Mouse (Mus musculus) limb, embryonic 13.5 days (tissue): ENCODE results near the gene Hspb8. TPM values are rescaled to one million over a fixed set of nuclear protein-coding genes. Genes with fewer than 3 reads are reported as not detected.

ENCODE experiments used
- ATAC-seq: fragments of 200-750 bp; cut with Nextera tagmentation; 2 replicates; pipeline ENCODE4 v1.8.0; 2017; ENCODE audit warnings: low read depth, moderate number of reproducible peaks, moderate TSS enrichment; ENCODE audit not compliant: low FRiP score
- H3K27ac ChIP-seq: fragments of 300-500 bp; sonication (generic); 2 replicates; pipeline ENCODE4 v1.5.1; 2015; ENCODE audit warnings: inconsistent platforms, mild to moderate bottlenecking, moderate library complexity
- H3K27me3 ChIP-seq: fragments of 300-500 bp; sonication (generic); 2 replicates; pipeline ENCODE4 v1.6.1; 2015; ENCODE audit warnings: mild to moderate bottlenecking, inconsistent platforms
- H3K36me3 ChIP-seq: fragments of 300-500 bp; sonication (generic); 2 replicates; pipeline ENCODE4 v1.6.1; 2015; ENCODE audit warnings: inconsistent platforms, mild to moderate bottlenecking, moderate library complexity
- H3K4me1 ChIP-seq: fragments of 300-500 bp; sonication (generic); 2 replicates; pipeline ENCODE4 v1.6.1; 2015; ENCODE audit warnings: inconsistent platforms
- H3K4me2 ChIP-seq: fragments of 300-500 bp; sonication (generic); replicated peaks from 2 replicates; pipeline ENCODE4 v1.6.1; 2015; ENCODE audit warnings: inconsistent platforms, mild to moderate bottlenecking, moderate library complexity
- H3K4me3 ChIP-seq: fragments of 300-500 bp; sonication (generic); 2 replicates; pipeline ENCODE4 v1.5.1; 2015; ENCODE audit warnings: moderate library complexity, mild to moderate bottlenecking, inconsistent platforms
- H3K9ac ChIP-seq: fragments of 300-500 bp; sonication (generic); 2 replicates; pipeline ENCODE4 v1.6.1; 2015; ENCODE audit warnings: mild to moderate bottlenecking, inconsistent platforms
- H3K9me3 ChIP-seq: fragments of 300-500 bp; sonication (generic); 2 replicates; pipeline ENCODE4 v1.6.1; 2016; ENCODE audit warnings: inconsistent platforms
- WGBS: fragments of 180-500 bp; shearing (Covaris S2); methylation state at CpG from one replicate; pipeline ENCODE4 v1.1.7; 2015; 5-methylcytosine and 5-hydroxymethylcytosine counted together
- polyA plus RNA-seq: library from polyadenylated mRNA; unstranded; fragments of >200 nt; fragmentation: Nextera tagmentation; extraction: Ambion mirVana; gene quantifications from 2 replicates; pipeline ENCODE4 v1.2.1, GENCODE M21; 2015

Gene Hspb8
- polyA plus RNA-seq = 13.5 and 13.8 TPM in 2 replicates

GRCm38 (mm10) chr5:116422699-116423201 lies at the start of gene Hspb8:
Hspb8 (minus strand) TSS chr5:116422864.
- H3K27ac ChIP-seq = peak within 1 kb of the TSS; percentile 73
- under 1% methylated on average over 18 of the region's 20 CpGs for WGBS

DNA sequence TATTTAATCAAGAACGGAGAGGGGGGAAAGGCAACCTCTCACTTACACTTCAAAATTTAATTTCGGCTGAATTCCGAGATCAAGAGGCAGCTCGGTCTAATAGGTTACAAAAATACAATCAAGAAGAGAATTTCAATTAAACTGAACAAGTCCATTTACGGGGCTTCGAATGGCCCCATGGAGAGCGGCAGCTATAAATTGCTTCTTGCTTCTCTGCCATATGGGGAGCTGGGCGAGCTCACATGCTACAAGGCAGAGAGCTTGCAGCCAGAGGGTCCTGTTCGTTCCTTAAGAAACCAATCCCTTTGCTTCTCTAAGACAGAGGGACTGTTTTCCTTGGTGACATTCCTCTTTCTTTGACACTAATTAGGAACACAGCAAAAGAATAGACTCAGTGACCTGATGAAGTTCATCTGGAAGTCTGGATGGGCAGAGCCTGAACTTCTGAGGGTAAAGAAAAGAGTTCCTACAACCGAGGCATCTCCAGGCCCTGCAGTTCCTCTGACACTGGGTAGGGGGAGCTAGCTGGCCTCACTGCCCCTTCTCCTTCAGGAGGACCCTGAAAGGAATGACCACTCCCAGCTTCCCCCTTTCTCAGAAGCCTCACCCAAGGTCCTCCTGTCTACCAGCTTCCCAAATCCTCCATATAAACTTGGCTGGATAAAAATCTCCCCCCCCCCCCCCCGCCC lies 38.8 kb upstream of the Hspb8 start:
- H3K4me1 ChIP-seq = peaks cover 14% of the 10 kb centered on the region

More at GRCm38 (mm10) chr5:116422699-116423201, at the start of gene Hspb8:
- Histone ChIP-seq H3K4me2 (peak within 1 kb of the TSS; percentile 75), H3K4me1 (peaks cover 46% of the 10 kb centered on the region), H3K9ac (peak within 1 kb of the TSS; percentile 59), H3K36me3 (no peaks in the 10 kb centered on the region), H3K27me3 (no peaks in the 10 kb centered on the region), H3K4me3 (peak within 1 kb of the TSS; percentile 43), H3K9me3 (no peaks in the 10 kb centered on the region)
- ATAC-seq = peak; percentile 77

DNA sequence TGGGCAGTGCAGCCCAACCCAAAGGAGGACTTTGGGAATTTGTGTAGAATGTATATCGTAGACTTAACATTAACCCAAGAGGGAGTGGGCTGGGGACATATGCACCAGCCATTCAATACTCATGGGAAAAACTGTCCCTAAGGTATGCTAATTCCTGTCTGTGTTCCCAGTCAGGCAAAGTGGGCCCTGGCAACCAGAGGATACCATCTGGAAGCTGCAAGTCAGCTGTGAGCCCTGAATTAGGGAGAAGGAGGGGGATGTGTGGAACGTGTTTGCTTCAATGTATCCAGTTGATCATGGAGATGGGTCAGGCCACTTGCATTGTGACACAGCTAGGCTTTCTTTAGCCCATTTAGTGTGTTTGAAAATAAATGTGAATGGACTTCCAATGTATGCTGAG lies 37.3 kb upstream of the Hspb8 start:
- no peak overlapping the region for H3K4me2 ChIP-seq
- H3K9ac ChIP-seq = no peak overlapping the region
- 0 out of 2 replicates have a peak, but pooled peaks cover 5% of the 10 kb centered on the region for H3K27me3 ChIP-seq
- ATAC-seq = no peak
- H3K27ac ChIP-seq = no peak overlapping the region
- no peaks in the 10 kb centered on the region for H3K36me3 ChIP-seq
- 68% methylated on average over 2 of the region's 2 CpGs for WGBS
- H3K4me1 ChIP-seq = peaks cover 14% of the 10 kb centered on the region
- peaks cover 5% of the 10 kb centered on the region; the same call in 1 of the 2 replicates for H3K9me3 ChIP-seq
- H3K4me3 ChIP-seq = no peak overlapping the region

More for the DNA sequence above, 38.8 kb upstream of the Hspb8 start:
- 19% methylated on average over 11 of the region's 11 CpGs for WGBS
- no peak overlapping the region for H3K9ac ChIP-seq
- peak overlapping the region; percentile 7; the same call in 1 of the 2 replicates for H3K4me2 ChIP-seq
- ATAC-seq = peak; percentile 81
- H3K27me3 ChIP-seq = 0 out of 2 replicates have a peak, but pooled peaks cover 2% of the 10 kb centered on the region
- H3K27ac ChIP-seq = peak overlapping the region; percentile 28; the same call in 1 of the 2 replicates
- no peak overlapping the region for H3K4me3 ChIP-seq
- H3K36me3 ChIP-seq = no peaks in the 10 kb centered on the region
- H3K9me3 ChIP-seq = peaks cover 18% of the 10 kb centered on the region

- Histone ChIP-seq H3K36me3 (no peaks in the 10 kb centered on the region), H3K4me2 (no peak overlapping the region), H3K9me3 (no peaks in the 10 kb centered on the region), H3K4me3 (no peak overlapping the region), H3K27ac (no peak overlapping the region), H3K9ac (no peak overlapping the region), H3K4me1 (peaks cover 17% of the 10 kb centered on the region), H3K27me3 (0 out of 2 replicates have a peak, but pooled peaks cover 8% of the 10 kb centered on the region)
- ATAC-seq = no peak
- 78% methylated on average over 7 of the region's 7 CpGs for WGBS
Observed at GRCm38 (mm10) chr5:116457791-116458190, 35.1 kb upstream of the Hspb8 start.

GRCm38 (mm10) chr5:116456796-116457515 lies 34.3 kb upstream of the Hspb8 start:
- Histone ChIP-seq H3K4me1 (peaks cover 17% of the 10 kb centered on the region), H3K9me3 (no peaks in the 10 kb centered on the region), H3K36me3 (no peaks in the 10 kb centered on the region), H3K4me2 (no peak overlapping the region), H3K4me3 (no peak overlapping the region), H3K27ac (no peak overlapping the region), H3K27me3 (0 out of 2 replicates have a peak, but pooled peaks cover 8% of the 10 kb centered on the region), H3K9ac (no peak overlapping the region)
- no peak for ATAC-seq
- 25% methylated on average over 10 of the region's 10 CpGs for WGBS

DNA sequence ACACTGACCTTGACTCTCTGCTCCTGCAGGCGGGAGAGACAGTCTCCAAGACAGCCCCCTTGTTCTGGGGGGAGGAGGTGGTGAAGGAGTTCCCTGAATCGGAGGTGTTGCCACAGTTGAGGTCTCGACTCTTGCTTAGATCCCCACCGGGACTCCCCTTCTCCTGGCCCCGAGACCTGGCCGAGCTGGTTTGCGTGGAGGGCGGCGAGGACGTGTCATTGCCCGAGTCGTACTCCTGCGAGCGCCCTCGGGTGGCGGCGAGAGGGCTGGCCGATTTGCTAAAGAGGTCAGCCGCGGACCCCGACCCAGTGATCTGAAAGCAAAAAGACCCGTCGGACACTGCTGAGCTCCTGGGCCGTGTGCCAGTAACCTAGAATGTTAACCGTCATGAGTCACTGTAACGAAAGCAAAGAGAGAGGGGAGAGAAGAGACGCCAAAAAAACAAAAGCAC lies 30.8 kb upstream of the Hspb8 start:
- Histone ChIP-seq H3K27ac (no peak overlapping the region), H3K4me3 (peak overlapping the region; percentile 36), H3K4me1 (peaks cover 11% of the 10 kb centered on the region; the same call in 1 of the 2 replicates), H3K9ac (peak overlapping the region; percentile 61), H3K36me3 (no peaks in the 10 kb centered on the region), H3K9me3 (no peaks in the 10 kb centered on the region), H3K4me2 (peak overlapping the region; percentile 65), H3K27me3 (0 out of 2 replicates have a peak, but pooled peaks cover 8% of the 10 kb centered on the region)
- WGBS = 3% methylated on average over 27 of the region's 27 CpGs
- peak; percentile 36; the same call in 1 of the 2 replicates for ATAC-seq

GRCm38 (mm10) chr5:116450901-116451300 lies 28.2 kb upstream of the Hspb8 start:
- Histone ChIP-seq H3K4me3 (no peak overlapping the region), H3K27ac (no peak overlapping the region), H3K9ac (no peak overlapping the region), H3K27me3 (peaks cover 19% of the 10 kb centered on the region), H3K36me3 (no peaks in the 10 kb centered on the region), H3K4me2 (no peak overlapping the region), H3K9me3 (no peaks in the 10 kb centered on the region), H3K4me1 (peaks cover 18% of the 10 kb centered on the region)
- 87% methylated on average over 8 of the region's 8 CpGs for WGBS
- ATAC-seq = no peak

GRCm38 (mm10) chr5:116449522-116450225 lies 27.0 kb upstream of the Hspb8 start:
- Histone ChIP-seq H3K27ac (no peak overlapping the region), H3K9ac (no peak overlapping the region), H3K4me3 (no peak overlapping the region), H3K9me3 (no peaks in the 10 kb centered on the region), H3K4me2 (no peak overlapping the region), H3K4me1 (peaks cover 18% of the 10 kb centered on the region), H3K36me3 (no peaks in the 10 kb centered on the region), H3K27me3 (peaks cover 22% of the 10 kb centered on the region)
- ATAC-seq = no peak
- WGBS = 56% methylated on average over 8 of the region's 8 CpGs

DNA sequence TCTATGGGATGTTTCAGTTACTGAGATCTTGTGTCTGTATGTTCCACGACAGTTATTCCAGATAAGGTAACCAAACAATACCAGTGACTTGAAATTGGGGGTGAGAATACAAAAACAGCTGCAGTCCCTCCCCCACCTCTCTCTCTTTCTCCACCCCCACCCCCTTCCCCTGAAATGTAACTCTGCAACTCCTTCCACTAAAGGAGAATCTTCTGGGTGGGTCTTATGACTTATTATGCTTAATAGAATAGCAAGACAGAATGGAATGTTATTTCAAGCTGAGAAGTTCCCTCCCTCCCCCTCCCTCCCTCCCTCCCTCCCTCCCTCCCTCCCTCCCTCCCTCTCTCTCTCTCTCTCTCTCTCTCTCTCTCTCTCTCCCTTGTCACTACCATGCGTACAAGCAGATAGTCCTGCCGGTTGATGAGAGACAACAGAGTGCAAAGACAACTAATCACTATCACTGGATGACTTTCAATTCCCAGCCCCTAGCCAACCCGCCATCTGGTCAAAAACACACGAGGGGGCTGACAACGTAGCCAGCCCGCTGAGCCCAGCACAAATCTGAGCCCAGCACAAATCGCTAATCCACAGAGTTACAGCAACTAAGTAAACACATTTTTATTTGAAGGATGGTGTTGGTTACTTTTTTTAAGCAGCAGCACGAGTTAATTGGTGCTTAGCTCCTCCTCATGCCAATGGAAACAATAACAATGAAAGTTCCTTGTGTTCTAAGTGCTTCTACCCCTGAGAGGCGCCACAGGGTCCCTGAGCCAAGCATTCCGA lies 25.9 kb upstream of the Hspb8 start:
- H3K4me3 ChIP-seq = peak overlapping the region; percentile 7; the same call in 1 of the 2 replicates
- ATAC-seq = peak; percentile 29
- peaks cover 18% of the 10 kb centered on the region for H3K4me1 ChIP-seq
- no peaks in the 10 kb centered on the region for H3K9me3 ChIP-seq
- H3K4me2 ChIP-seq = peak overlapping the region; percentile 49
- WGBS = 7% methylated on average over 11 of the region's 11 CpGs
- H3K9ac ChIP-seq = no peak overlapping the region
- H3K27ac ChIP-seq = no peak overlapping the region
- no peaks in the 10 kb centered on the region for H3K36me3 ChIP-seq
- H3K27me3 ChIP-seq = peaks cover 29% of the 10 kb centered on the region

DNA sequence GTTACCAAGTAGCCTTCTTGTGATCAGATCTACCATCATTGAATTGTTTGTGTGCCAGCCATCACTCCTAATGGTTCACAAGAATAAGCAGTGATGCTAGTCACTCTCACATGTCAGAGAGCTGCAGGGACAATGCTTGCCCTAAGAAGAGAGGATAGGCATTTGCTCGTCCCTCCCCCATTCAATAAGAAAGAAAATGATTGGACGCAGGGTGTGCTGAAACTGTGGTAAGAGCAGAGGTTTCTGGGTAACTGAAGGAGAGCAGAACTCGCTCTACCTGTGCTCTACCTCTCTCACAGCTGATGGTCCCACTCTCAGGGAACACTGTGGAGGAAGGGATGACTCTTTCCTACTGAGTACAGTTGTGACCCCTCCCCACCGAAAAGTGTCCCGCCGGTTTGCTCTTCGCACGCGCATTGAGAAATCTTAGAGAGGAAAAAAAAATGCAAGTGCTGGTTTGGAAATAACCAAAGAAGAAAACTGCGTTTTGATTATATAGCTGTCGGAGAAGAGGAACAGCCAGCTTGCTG lies 25.2 kb upstream of the Hspb8 start:
- Histone ChIP-seq H3K4me3 (no peak overlapping the region), H3K4me2 (peak overlapping the region; percentile 34)

DNA sequence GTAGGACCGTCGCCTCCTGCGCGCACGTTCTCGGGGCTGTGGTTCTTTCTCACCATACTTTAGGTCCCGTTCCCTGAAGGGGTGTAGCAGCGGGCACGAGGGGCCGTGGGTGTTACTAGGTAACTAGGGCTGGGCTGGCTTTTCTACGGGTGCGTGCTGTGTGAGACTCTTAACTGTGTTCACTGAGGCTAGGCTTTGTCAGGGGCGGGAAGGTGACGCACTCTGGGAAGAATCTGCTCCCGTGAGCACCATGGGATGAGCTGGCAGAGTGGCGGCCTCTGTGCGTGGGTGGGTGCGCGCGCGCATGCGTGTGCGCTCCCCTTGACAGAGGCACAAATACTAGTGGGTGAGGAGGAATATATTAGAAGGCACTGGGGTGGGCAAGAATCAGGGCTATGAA lies 23.9 kb upstream of the Hspb8 start:
- ATAC-seq = no peak
- H3K4me3 ChIP-seq = no peak overlapping the region
- H3K9me3 ChIP-seq = no peaks in the 10 kb centered on the region
- H3K9ac ChIP-seq = no peak overlapping the region
- no peak overlapping the region for H3K27ac ChIP-seq
- H3K36me3 ChIP-seq = no peaks in the 10 kb centered on the region
- no peak overlapping the region for H3K4me2 ChIP-seq
- H3K27me3 ChIP-seq = peaks cover 35% of the 10 kb centered on the region
- WGBS = 47% methylated on average over 23 of the region's 23 CpGs
- peaks cover 16% of the 10 kb centered on the region for H3K4me1 ChIP-seq

More for the DNA sequence above, 25.2 kb upstream of the Hspb8 start:
- Histone ChIP-seq H3K36me3 (no peaks in the 10 kb centered on the region), H3K27ac (no peak overlapping the region), H3K9me3 (no peaks in the 10 kb centered on the region), H3K27me3 (peaks cover 31% of the 10 kb centered on the region), H3K4me1 (peaks cover 16% of the 10 kb centered on the region), H3K9ac (no peak overlapping the region)
- WGBS = 42% methylated on average over 11 of the region's 11 CpGs
- no peak for ATAC-seq
